Mouse (Mus musculus) fibroblast of lung, adult 2 months (primary cell): ENCODE measurements around the gene Gan.

Experiments
- DNase-seq: peaks from one replicate; pipeline ENCODE4 v3.0.0-alpha.2; 2011; ENCODE audit warnings: low read depth

The Gan gene

GRCm38 (mm10) chr8:117158135-117158761 is at the start of gene Gan:
Gan (plus strand) TSS chr8:117158135.
- DNase-seq: no peak

GRCm38 (mm10) chr8:117109018-117109711 is 48.8 kb upstream of the Gan start:
- no peak for DNase-seq

- no peak for DNase-seq
Measured at GRCm38 (mm10) chr8:117109801-117110390, 48.0 kb upstream of the Gan start.

- DNase-seq: no peak
Measured at GRCm38 (mm10) chr8:117111641-117112040, 46.3 kb upstream of the Gan start.

DNA sequence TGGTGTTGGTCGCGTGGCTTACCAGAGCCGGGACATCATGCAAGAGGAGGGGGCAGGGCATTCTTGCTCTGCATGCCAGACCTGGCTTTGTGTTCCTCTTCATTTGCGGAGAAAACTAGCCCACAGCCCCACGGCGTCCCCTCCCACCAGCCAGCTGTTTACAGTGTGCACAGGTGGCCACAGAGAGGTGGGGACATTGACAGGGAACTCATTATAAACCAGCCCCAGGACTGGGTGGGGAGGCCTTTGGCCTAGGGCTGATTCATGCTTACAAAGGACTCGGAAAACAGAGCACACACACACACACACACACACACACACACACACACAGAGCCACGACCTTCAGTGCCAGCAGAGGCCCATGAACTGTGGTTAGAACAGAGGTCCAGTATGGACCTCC is 45.7 kb upstream of the Gan start:
- no peak for DNase-seq

GRCm38 (mm10) chr8:117115094-117115493 is 42.8 kb upstream of the Gan start:
- DNase-seq: no peak

DNA sequence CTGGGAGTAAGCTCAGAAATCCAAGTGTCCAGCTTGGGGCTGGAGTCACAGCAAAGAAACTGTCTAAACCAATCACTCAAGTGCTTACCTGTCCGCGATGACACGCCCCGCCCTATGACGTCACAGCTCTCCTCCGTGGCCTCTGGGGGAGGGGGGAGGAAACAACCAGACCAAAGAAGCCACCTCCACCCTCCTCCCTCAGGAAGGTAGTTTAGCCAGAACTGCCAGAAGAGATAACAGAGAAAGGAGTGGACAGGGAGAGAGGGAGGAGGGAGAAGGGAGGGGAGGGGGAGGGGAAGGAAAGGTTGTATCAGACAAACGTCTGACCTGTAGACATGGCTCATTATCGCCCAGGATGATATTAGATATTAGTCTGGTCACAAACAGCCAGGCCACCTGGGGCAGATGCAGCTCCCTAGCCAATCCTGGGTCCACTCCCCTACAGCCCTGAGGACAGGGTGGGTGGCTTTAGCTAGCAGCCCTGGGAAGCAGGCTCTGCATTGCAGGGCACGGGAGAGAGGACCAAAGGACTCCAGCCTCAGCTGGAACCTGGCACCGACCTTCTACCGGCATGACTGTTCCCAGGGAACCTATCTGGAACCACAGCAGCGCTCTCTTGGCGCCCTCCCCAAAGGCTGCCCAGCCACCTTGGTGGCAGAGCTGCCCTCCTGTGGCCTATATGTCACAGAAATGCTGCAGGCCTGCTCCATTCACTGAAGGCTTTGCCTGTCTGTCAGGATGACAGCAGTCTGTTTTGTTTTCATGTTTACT is 42.1 kb upstream of the Gan start:
- no peak for DNase-seq

DNA sequence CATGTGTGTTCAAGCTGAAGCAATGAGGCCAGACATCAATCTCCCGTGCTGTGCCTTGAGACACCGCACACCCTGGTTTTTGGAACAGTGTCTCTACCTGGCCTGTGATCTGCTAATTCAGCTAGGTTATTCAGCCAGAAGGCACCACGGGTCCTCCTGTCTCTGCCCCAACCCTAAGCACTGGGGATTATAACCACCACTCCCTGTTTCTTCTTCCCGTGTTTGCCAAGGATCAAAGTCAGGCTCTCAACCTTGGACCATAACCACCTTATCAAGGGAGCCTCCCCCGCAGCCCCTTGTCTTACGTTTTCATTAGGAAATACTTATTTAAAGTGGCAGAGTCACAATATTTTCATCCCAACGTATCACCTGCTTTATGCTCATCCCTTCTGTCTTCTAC is 41.4 kb upstream of the Gan start:
- no peak for DNase-seq

DNA sequence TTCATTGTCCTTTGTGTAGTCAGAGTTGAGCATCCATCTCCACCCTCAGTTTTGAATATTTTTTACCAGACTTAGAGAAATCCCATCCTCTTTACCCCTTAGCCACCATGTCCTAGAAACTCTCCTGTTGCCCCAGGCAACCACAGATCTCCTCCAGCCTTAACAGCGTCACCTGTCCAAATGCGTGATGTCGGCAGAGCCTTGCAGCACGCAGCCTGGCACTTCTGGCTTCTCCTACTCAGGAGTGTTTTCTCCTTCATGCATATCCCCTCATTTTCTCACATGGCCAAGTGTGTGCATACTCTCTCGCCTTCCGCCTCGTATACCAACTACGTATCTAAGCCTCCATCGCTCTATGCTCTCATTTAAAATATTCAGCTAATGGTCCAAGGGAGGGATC is 39.5 kb upstream of the Gan start:
- DNase-seq: no peak

DNA sequence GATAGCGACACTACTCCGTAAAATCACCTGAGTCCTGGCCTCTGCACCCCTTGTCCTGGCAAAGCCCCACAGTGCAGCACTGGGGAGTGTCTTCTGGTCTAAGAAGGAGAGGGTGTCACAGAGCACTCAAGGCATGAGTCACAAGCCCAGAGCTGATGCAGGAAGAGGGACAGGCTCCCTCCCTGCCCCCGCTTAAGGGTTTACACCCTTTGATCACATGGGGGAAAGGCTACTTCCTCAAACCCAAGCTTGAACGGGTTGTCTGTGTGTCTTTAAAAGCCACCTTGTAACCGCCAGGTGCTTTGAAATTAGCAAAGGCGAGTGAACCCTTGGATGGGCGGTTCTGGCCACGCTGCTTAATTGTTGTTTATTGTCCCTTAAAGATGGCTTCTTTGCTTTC is 36.7 kb upstream of the Gan start:
- no peak for DNase-seq

- DNase-seq: no peak
Measured at GRCm38 (mm10) chr8:117123850-117124633, 33.9 kb upstream of the Gan start.

GRCm38 (mm10) chr8:117125854-117126253 is 32.1 kb upstream of the Gan start:
- no peak for DNase-seq

GRCm38 (mm10) chr8:117126411-117126810 is 31.5 kb upstream of the Gan start:
- DNase-seq: no peak

- no peak for DNase-seq
Measured at GRCm38 (mm10) chr8:117127063-117127462, 30.9 kb upstream of the Gan start.

- DNase-seq: no peak
Measured at GRCm38 (mm10) chr8:117133702-117134101, 24.2 kb upstream of the Gan start.

DNA sequence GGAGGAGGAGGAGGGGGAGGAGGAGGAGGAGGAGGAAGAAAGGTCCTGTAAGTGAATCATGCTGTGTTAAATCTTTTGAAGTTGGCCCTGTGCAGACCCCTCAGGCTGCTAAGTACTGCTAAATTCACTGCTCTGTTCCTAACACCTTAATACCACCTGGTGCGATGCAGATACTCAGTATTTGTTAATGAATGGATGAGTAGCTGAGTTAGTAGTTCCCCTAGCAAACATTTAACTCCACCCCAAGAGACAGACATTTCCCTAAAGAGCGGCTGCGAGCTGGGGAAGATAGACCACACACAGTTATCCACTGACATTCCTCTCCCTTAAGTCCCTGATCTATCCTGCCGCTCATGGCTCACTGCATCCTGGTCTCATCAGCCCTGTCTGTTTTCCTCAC is 21.6 kb upstream of the Gan start:
- no peak for DNase-seq

- DNase-seq: no peak
Measured at GRCm38 (mm10) chr8:117136763-117137162, 21.2 kb upstream of the Gan start.

DNA sequence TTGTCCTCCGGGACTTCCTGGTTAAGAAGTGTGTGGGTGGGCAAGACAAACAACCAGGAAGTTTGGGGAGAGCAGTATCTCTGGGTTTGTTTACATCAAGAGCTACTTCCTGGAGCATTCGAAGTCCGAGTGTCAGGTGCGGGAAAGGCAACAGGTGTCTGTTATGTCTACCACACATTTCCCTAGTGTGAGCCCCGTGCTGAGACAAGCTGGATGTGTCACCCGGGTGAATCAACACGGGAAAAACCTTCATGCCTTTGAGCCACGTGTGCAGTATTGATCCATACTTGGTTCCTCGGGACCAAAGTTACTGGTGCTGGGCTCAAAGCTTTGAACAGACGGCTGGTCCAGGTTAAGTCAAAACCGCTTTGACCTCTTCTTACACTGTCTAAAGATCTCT is 20.6 kb upstream of the Gan start:
- DNase-seq: no peak

DNA sequence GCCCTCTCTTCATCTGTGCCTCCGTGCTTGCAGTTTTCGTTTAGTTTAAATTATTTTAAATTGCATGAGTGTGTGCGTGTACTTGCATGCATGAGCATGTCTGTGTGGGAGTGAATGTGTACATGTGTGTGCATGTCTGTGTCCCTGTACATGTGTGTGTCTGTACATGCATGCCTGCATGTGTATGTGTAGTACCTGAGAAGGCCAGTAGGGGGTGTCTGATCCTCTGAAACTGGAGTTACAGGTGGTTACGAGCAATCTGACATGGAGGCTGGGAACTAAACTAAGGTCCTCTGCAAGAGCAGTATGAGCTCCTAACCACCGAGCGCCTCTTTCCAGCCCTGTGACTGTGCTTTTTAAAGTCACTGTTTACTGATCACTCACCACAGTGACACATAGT is 9.4 kb upstream of the Gan start:
- DNase-seq: no peak

DNA sequence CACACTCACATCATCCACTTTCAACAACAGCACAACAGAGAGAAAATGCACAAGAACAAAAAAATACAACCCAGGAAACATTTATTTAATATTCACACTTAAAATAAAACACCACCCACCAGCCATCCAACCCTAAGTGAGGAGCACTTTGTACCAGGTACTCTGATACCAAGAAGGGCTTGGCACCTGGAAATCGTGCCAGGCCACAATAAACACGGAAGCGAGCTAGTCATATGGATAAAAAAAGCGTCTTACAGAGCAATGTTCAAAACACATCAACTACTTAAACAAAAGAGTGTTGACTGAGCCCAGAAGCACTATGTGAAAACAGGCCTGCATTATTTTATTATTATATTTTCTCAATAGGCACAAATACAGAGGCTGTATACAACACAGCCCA is 1.8 kb upstream of the Gan start:
- no peak for DNase-seq

DNA sequence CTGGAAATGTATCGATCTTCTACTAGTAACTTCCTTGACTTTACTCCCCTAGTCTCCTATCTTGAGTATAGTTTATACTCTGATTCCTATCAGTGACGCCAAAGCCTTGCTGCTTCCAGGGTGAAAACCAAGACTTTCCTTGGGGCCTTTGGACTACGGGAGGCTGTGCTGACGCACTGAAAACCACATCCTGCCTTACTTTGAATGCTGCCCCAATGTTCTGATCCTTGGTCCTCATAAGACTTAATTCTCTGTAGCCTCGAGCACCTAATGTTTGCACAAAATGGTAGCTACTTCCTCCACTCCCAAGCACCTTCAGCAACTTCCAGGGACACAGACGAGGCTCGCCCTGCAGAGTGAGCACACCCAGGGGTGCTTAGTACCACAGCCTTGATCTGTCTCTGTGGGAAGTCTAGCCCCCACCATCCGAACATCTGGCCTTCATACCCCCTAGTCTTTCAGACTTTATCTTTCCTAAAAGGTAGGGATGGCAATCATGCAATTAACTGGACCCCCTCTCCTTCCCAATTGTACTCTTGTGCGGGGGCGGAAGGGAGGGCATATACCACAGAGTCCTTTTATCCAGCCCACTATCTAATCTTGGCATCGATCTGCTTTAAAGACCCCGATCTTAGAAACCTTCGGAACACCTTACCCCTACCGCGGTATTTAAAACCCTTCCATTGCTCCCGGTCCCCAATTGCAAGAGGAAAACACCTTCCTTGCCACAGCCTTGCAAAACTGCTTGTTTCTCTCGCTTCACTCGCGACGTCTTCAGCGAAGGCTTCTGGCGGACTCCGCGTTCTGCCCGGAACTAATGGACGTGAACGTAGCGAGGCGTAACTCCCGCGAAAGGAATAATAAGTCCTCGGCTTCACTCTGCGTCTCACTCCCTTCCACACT is 818 bp upstream of the Gan start:
- no peak for DNase-seq
